Mouse (Mus musculus) large intestine, adult 2 months (tissue): ENCODE data around the gene Pet100. TPM values are rescaled to one million over a fixed set of nuclear protein-coding genes. Genes with fewer than 3 reads are reported as not detected.

ENCODE experiments used
- DNase-seq: peaks from one replicate; pipeline ENCODE4 v3.0.0-alpha.2; 2012; ENCODE audit warnings: low read depth, low spot score
- WGBS: fragments of 180-500 bp; shearing (Covaris S2); methylation state at CpG from one replicate; pipeline ENCODE4 v1.1.7; 2018; 5-methylcytosine and 5-hydroxymethylcytosine counted together
- polyA plus RNA-seq: library from polyadenylated mRNA; depleted of rRNA; stranded (reverse); fragments of >200 nt; gene quantifications from 2 replicates; pipeline ENCODE4 v1.2.3, GENCODE M21; 2012; rRNA removed

Gene Pet100
- polyA plus RNA-seq, 1 experiment, result 9.5 TPM

DNA sequence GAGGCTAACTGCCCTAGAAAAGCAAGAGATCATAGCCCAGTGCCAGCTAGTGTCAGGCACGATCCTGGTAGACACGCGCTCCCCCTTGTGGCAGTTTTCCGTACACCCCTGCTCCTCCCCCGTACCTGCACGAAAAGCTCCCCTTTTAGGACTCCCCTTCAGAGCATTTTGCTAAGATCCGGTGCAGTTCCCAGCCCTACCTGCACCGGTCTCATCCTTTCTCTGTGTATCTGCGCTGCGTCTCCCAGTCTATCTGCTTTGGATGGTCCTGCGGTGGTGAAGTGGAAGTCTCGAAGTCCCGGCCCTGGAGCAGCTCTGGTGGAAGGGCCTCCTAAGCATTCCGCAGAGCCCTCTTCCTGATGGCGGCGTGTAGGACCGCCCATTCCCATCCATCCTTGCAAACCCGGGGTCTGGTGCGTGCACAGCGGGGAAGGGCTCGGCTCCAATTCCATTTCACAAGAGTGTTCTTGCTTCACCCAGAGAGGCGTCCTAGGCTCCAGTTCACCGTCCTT, 50.7 kb downstream of the Pet100 start, which contains the start of gene Fcor:
TSS of gene Fcor (minus strand) at position 383 of the 512 bp plus-strand sequence.
- 2% methylated on average over 23 of the region's 23 CpGs for WGBS
- peak; percentile 56 for DNase-seq

DNA sequence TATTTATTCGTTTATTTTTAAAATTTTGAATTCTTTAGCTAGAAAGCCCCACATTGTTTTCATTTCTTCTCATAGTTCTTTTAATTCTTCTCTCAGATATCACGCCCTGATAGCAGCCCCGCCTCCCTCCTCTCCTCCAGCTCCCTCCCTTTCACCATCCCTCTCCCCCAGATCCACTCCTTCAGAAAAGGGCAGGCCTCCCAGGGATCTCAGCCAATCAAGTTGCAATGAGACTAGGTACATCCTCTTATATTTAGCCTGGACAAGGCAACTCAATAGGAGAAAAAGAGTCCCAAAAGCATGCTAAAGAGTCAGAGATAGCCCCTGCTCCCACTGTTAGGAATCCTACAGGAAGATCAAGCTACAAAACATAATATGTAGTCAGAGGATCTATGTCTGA, 53.3 kb downstream of the Pet100 start:
- DNase-seq, result no peak
- 48% methylated on average over 3 of the region's 3 CpGs for WGBS

Other genes starting within 250 kb of the Pet100 start
- gene Arhgef18, start 228.5 kb upstream of the Pet100 start, polyA plus RNA-seq, result 17.5 and 24.2 TPM in 2 replicates
- 13.2 and 13.6 TPM in 2 replicates for gene Pex11g, start 153.9 kb upstream of the Pet100 start, polyA plus RNA-seq
- not detected in 2 replicates for gene Tex45, start 150.7 kb upstream of the Pet100 start, polyA plus RNA-seq
- gene Zfp358, start 128.4 kb upstream of the Pet100 start, polyA plus RNA-seq, result 20.1 and 22.0 TPM in 2 replicates
- gene Mcoln1, start 121.1 kb upstream of the Pet100 start, polyA plus RNA-seq, result 77.4 and 87.1 TPM in 2 replicates
- 49.5 and 92.0 TPM in 2 replicates for gene Pnpla6, start 106.2 kb upstream of the Pet100 start, polyA plus RNA-seq
- 0.34 and 4.0 TPM in 2 replicates for gene C330021F23Rik, start 53.6 kb upstream of the Pet100 start, polyA plus RNA-seq
- 96.3 and 102 TPM in 2 replicates for gene Camsap3, start 34.3 kb upstream of the Pet100 start, polyA plus RNA-seq
- gene Xab2, start 232 bp upstream of the Pet100 start, polyA plus RNA-seq, result 39.1 and 50.5 TPM in 2 replicates
- gene Pcp2, start 4.0 kb downstream of the Pet100 start, polyA plus RNA-seq, result not detected in 2 replicates
- 179 and 256 TPM in 2 replicates for gene Stxbp2, start 9.4 kb downstream of the Pet100 start, polyA plus RNA-seq
- gene Retn, start 34.2 kb downstream of the Pet100 start, polyA plus RNA-seq, result 2.9 and 11.9 TPM in 2 replicates
- 0.59 and 0.63 TPM in 2 replicates for gene Mcemp1, start 44.2 kb downstream of the Pet100 start, polyA plus RNA-seq
- gene Fcor, start 50.8 kb downstream of the Pet100 start, polyA plus RNA-seq, result 3.6 and 5.8 TPM in 2 replicates
- 22.8 and 27.4 TPM in 2 replicates for gene Trappc5, start 54.8 kb downstream of the Pet100 start, polyA plus RNA-seq
- gene Fcer2a, start 72.6 kb downstream of the Pet100 start, polyA plus RNA-seq, result 2.8 and 5.0 TPM in 2 replicates
- not detected in 2 replicates for gene Clec4g, start 99.1 kb downstream of the Pet100 start, polyA plus RNA-seq
- gene Cd209a, start 127.4 kb downstream of the Pet100 start, polyA plus RNA-seq, result 0.16 and 1.3 TPM in 2 replicates
- gene Cd209e, start 232.8 kb downstream of the Pet100 start, polyA plus RNA-seq, result not detected in 2 replicates